Mouse (Mus musculus): ENCODE data around the gene Ptprz1. TPM values are rescaled to one million over a fixed set of nuclear protein-coding genes. Genes with fewer than 3 reads are reported as not detected.

The Ptprz1 gene
- polyA plus RNA-seq, 1 experiment: not detected

GRCm38 (mm10) chr6:22963374-22963773, 88.1 kb downstream of the Ptprz1 start:
- H3K27me3 ChIP-seq (ENCODE audit: control insufficient read depth, insufficient read depth, insufficient read length): no peaks in the 10 kb centered on the region
- TF ChIP-seq MYOD1 (IDR thresholded peaks at IDR 0.05; ENCODE audit: control insufficient read depth, insufficient read length, low read depth) (no peak), CEBPB (IDR thresholded peaks at IDR 0.05; ENCODE audit: low read depth) (no peak)
- no peak overlapping the region for H3ac ChIP-seq (ENCODE audit: control insufficient read depth, insufficient read length, low read depth)

DNA sequence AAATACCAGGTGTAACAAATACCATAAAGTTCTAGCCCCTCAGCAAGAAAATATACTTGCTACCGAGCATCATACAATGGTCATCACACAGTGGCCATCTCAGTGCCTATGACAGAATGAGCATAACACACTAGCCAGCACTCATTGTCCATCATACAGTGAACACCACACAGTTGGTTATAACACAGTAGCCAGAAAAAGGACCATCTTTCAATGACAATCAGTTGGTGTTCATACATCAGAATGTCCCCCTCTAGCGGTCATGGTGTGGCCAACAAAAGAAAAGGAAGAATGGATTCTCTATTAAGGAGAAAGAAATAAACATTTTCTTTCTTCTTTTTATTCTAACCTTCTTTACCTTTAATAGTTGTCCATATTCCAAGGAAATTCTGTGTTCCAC, 92.8 kb downstream of the Ptprz1 start:
- no peaks in the 10 kb centered on the region for H3K79me2 ChIP-seq (ENCODE audit: control insufficient read depth, insufficient read depth)
- no peaks in the 10 kb centered on the region for H3K79me3 ChIP-seq (ENCODE audit: low read depth)
- no peaks in the 10 kb centered on the region for H3K27me3 ChIP-seq (ENCODE audit: control insufficient read depth, insufficient read depth, insufficient read length)
- no peak for TF ChIP-seq MYOD1 (IDR thresholded peaks at IDR 0.05; ENCODE audit: control insufficient read depth, insufficient read length, low read depth)
- no peak for TF ChIP-seq CEBPB (IDR thresholded peaks at IDR 0.05; ENCODE audit: low read depth)
- no peak for TF ChIP-seq FOSL1 (IDR thresholded peaks at IDR 0.05; ENCODE audit: insufficient read depth, low read length, poor library complexity, severe bottlenecking)
- TF ChIP-seq CTCF (IDR thresholded peaks at IDR 0.05; ENCODE audit: control insufficient read depth, insufficient read depth, insufficient read length): no peak
- no peak for TF ChIP-seq MAX (IDR thresholded peaks at IDR 0.05)
- no peak for TF ChIP-seq USF1 (IDR thresholded peaks at IDR 0.05; ENCODE audit: low read depth)
- TF ChIP-seq MYOG (IDR thresholded peaks at IDR 0.05; ENCODE audit: control insufficient read depth, extremely low read depth, insufficient read length): no peak
- no peak overlapping the region for H3K4me3 ChIP-seq (ENCODE audit: insufficient read depth, poor library complexity, severe bottlenecking)
- H3K36me3 ChIP-seq (ENCODE audit: control insufficient read depth, insufficient read depth): no peaks in the 10 kb centered on the region
- H3ac ChIP-seq (ENCODE audit: control insufficient read depth, insufficient read length, low read depth): no peak overlapping the region

More at GRCm38 (mm10) chr6:22963374-22963773, 88.1 kb downstream of the Ptprz1 start:
- H3K4me3 ChIP-seq (ENCODE audit: insufficient read depth, poor library complexity, severe bottlenecking): no peak overlapping the region
- H3K79me3 ChIP-seq (ENCODE audit: low read depth): no peaks in the 10 kb centered on the region
- no peaks in the 10 kb centered on the region for H3K36me3 ChIP-seq (ENCODE audit: control insufficient read depth, insufficient read depth)
- H3K79me2 ChIP-seq (ENCODE audit: control insufficient read depth, insufficient read depth): no peaks in the 10 kb centered on the region

- Histone ChIP-seq H3K36me3 (ENCODE audit: control insufficient read depth, insufficient read depth) (no peaks in the 10 kb centered on the region), H3K79me2 (ENCODE audit: control insufficient read depth, insufficient read depth) (no peaks in the 10 kb centered on the region), H3K4me3 (ENCODE audit: insufficient read depth, poor library complexity, severe bottlenecking) (no peak overlapping the region), H3ac (ENCODE audit: control insufficient read depth, insufficient read length, low read depth) (no peak overlapping the region), H3K79me3 (ENCODE audit: low read depth) (no peaks in the 10 kb centered on the region), H3K27me3 (ENCODE audit: control insufficient read depth, insufficient read depth, insufficient read length) (no peaks in the 10 kb centered on the region)
- no peak for TF ChIP-seq FOSL1 (IDR thresholded peaks at IDR 0.05; ENCODE audit: insufficient read depth, low read length, poor library complexity, severe bottlenecking)
These were observed 108.6 kb downstream of the Ptprz1 start for GRCm38 (mm10) chr6:22983769-22984519.

DNA sequence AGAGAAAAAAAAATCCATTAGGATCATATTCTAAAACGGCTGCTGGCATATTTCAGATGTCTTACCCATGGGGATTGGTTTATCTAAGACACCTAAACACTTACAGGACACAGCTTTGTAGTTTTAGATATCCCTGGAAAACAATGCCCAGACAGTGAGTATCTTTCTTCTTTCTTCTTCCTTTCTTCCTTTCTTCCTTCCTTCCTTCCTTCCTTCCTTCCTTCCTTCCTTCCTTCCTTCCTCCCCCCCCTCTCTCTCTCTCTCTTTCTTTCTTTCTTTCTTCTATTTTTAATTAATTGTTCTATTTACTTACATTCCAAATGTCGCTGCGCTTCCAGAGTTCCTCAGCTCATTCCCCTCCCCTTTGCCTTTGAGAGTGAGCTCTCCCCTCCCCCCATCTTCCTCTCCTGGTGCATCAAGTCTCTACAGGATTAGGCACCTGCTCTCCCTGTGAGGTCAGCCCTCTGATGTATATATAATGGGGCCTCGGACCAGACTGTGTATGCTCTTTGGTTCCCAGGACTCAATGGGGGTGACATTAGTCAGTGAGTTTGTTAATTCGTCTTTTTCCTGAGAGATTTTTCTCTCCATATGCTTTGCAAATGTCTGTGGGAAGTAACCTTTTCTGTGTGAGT, 109.3 kb downstream of the Ptprz1 start:
- TF ChIP-seq CTCF (IDR thresholded peaks at IDR 0.05; ENCODE audit: control insufficient read depth, insufficient read depth, insufficient read length) (no peak), USF1 (IDR thresholded peaks at IDR 0.05; ENCODE audit: low read depth) (no peak), FOSL1 (IDR thresholded peaks at IDR 0.05; ENCODE audit: insufficient read depth, low read length, poor library complexity, severe bottlenecking) (no peak), MAX (IDR thresholded peaks at IDR 0.05) (no peak), MYOG (IDR thresholded peaks at IDR 0.05; ENCODE audit: control insufficient read depth, extremely low read depth, insufficient read length) (no peak), MYOD1 (IDR thresholded peaks at IDR 0.05; ENCODE audit: control insufficient read depth, insufficient read length, low read depth) (no peak), CEBPB (IDR thresholded peaks at IDR 0.05; ENCODE audit: low read depth) (no peak)
- Histone ChIP-seq H3ac (ENCODE audit: control insufficient read depth, insufficient read length, low read depth) (no peak overlapping the region), H3K36me3 (ENCODE audit: control insufficient read depth, insufficient read depth) (no peaks in the 10 kb centered on the region), H3K27me3 (ENCODE audit: control insufficient read depth, insufficient read depth, insufficient read length) (no peaks in the 10 kb centered on the region), H3K79me2 (ENCODE audit: control insufficient read depth, insufficient read depth) (no peaks in the 10 kb centered on the region), H3K79me3 (ENCODE audit: low read depth) (no peaks in the 10 kb centered on the region), H3K4me3 (ENCODE audit: insufficient read depth, poor library complexity, severe bottlenecking) (no peak overlapping the region)

GRCm38 (mm10) chr6:23003152-23003551, 127.8 kb downstream of the Ptprz1 start:
- Histone ChIP-seq H3K36me3 (ENCODE audit: control insufficient read depth, insufficient read depth) (no peaks in the 10 kb centered on the region), H3K4me3 (ENCODE audit: insufficient read depth, poor library complexity, severe bottlenecking) (no peak overlapping the region), H3K79me3 (ENCODE audit: low read depth) (no peaks in the 10 kb centered on the region), H3K79me2 (ENCODE audit: control insufficient read depth, insufficient read depth) (no peaks in the 10 kb centered on the region), H3K27me3 (ENCODE audit: control insufficient read depth, insufficient read depth, insufficient read length) (no peaks in the 10 kb centered on the region), H3ac (ENCODE audit: control insufficient read depth, insufficient read length, low read depth) (no peak overlapping the region)
- no peak for TF ChIP-seq CEBPB (IDR thresholded peaks at IDR 0.05; ENCODE audit: low read depth)
- TF ChIP-seq FOSL1 (IDR thresholded peaks at IDR 0.05; ENCODE audit: insufficient read depth, low read length, poor library complexity, severe bottlenecking): no peak
- no peak for TF ChIP-seq CTCF (IDR thresholded peaks at IDR 0.05; ENCODE audit: control insufficient read depth, insufficient read depth, insufficient read length)
- TF ChIP-seq MAX (IDR thresholded peaks at IDR 0.05): no peak
- TF ChIP-seq MYOD1 (IDR thresholded peaks at IDR 0.05; ENCODE audit: control insufficient read depth, insufficient read length, low read depth): no peak

DNA sequence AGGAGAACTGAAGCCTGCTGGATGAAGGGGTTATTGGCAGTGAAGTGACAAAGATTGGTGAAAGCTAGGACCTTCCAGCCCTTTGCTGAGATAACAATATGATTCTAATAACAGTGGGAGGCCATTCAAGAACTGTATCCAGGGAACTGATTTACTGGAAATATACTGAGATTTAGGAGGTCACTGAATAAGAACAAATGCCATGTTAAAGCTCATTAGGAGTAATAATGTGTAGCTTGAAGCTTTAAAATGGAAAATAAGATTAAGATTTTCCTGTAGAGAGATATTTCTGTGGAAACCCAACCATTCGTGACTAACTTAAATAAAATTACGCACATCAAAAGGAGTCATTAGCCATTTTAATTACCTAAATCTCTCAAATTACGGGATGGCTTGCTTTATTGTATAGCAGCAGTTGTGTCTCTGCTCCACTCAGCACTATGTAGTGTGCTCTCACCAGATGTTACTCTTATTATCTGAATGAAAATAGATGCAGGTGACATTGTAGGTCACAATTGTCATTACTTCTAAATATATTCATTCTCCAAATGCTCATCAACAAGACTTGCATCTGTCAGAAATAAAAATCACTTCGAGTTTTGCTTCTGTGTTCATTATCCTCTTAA, 139.8 kb downstream of the Ptprz1 start:
- H3K4me3 ChIP-seq (ENCODE audit: insufficient read depth, poor library complexity, severe bottlenecking): no peak overlapping the region
- no peak for TF ChIP-seq FOSL1 (IDR thresholded peaks at IDR 0.05; ENCODE audit: insufficient read depth, low read length, poor library complexity, severe bottlenecking)
- H3K36me3 ChIP-seq (ENCODE audit: control insufficient read depth, insufficient read depth): no peaks in the 10 kb centered on the region
- no peaks in the 10 kb centered on the region for H3K79me3 ChIP-seq (ENCODE audit: low read depth)
- H3ac ChIP-seq (ENCODE audit: control insufficient read depth, insufficient read length, low read depth): no peak overlapping the region
- H3K27me3 ChIP-seq (ENCODE audit: control insufficient read depth, insufficient read depth, insufficient read length): no peaks in the 10 kb centered on the region
- no peaks in the 10 kb centered on the region for H3K79me2 ChIP-seq (ENCODE audit: control insufficient read depth, insufficient read depth)

All from C2C12 (cell line).